Mouse (Mus musculus): Measurements from ENCODE around the gene Coa3.

Gene Coa3

DNA sequence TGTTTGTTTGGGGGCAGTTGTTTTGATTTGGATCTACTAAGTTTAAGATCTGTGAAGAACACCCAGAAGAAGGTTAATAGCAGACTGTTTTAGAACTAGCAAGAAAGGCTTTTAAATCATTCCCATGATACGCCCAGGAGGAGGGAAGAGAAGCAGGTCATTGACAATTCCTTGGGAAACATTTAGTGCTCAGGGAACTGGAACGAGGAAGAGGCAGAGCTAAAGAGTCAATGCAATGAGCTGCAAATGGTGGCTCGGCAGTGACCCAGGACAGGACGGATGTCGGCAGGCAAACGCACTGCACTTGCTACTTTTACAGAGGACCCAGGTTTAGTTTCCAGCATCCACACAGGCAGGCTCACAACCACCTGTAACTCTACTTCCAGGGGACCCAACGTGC lies 1.9 kb upstream of the Coa3 start:
- DNase-seq (ENCODE audit: low spot score) = no peak

DNA sequence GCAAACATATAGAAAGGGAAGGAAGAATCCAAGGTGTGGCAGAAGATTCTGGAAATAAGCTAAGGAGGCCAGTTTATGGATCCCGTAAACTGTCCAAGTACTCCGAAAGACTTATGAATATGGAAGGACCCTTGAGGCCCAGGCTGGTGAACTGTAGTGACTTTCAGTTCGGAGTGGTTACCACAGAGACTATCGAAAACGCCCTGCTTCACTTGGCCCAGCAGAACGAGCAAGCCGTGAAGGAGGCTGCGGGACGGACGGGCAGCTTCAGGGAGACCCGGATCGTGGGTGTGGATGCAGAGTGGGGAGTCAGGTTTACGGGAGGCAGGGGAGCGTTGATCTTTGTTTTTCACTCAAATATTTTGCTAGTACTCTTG lies 267 bp upstream of the Coa3 start:
- no peak for DNase-seq (ENCODE audit: low spot score)

GRCm38 (mm10) chr11:101277381-101278222 lies 1.3 kb downstream of the Coa3 start:
- no peak for DNase-seq (ENCODE audit: low spot score)

- DNase-seq (ENCODE audit: low spot score) = no peak
These were observed 2.4 kb downstream of the Coa3 start for GRCm38 (mm10) chr11:101276319-101277070.

- no peak for DNase-seq (ENCODE audit: low spot score)
These were observed 3.6 kb downstream of the Coa3 start for GRCm38 (mm10) chr11:101275309-101275708.

DNA sequence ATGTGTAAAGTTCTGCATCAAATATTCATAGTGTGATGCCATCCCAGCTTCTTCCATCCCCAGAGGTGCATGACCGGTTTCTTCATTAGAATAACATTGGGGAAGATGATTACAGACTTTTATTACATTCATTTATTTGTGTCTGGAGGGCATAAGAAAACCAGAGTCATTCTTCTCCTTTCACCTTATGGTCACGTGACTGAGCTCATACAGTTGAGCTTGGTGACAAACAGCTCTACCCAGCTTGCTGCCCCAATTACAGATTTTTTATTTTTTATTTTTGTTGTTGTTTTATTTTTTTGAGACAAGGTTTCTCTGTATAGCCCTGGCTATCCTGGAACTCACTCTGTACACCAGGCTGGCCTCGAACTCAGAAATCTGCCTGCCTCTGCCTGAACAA lies 6.5 kb downstream of the Coa3 start:
- no peak for DNase-seq (ENCODE audit: low spot score)

DNA sequence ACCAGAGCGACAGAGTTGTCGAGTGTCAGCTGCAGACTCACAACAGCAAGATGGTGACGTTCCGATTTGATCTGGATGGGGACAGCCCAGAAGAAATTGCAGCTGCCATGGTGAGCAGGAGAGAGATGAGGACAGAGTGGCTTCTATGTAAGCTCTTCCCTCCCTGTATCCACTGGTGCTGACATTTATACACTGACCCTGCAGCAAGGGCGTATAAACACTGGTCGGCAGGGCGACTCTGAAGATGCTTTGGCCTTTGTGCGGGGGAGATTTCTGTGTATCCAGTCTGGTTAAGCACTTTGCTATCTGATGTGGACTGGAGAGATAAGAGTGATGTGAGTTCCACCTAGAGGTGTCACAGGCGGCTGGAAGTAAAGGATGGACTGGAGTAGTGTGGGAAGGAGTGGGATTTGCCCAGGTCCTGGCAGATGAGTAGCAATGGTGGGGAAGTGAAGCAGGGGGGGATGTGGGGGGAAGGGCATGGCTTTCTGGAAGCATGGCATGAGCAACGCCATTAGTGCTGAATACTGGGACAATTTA lies 9.3 kb downstream of the Coa3 start:
- DNase-seq (ENCODE audit: low spot score) = no peak

GRCm38 (mm10) chr11:101265906-101266305 lies 13.0 kb downstream of the Coa3 start:
- no peak for DNase-seq (ENCODE audit: low spot score)

DNA sequence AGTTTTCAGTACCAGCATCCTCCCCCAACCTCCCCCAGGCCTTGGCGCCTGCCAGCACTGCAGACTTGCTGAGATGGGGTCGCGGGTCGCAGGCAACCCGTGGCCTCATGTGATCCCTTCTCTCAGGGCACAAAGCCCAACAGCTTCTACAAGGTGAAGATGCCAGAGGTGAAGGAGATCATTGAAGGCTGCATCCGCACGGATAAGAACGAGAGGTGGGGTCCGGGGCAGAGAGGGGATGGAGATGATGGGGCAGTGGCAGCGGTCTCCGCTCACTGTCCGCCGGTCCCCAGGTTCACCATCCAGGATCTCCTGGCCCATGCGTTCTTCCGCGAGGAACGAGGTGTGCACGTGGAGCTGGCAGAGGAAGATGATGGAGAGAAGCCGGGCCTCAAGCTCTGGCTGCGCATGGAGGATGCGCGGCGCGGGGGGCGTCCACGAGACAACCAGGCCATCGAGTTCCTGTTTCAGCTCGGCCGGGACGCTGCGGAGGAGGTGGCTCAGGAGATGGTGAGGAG lies 13.9 kb downstream of the Coa3 start:
- no peak for DNase-seq (ENCODE audit: low spot score)

- no peak for DNase-seq (ENCODE audit: low spot score)
These were observed 15.0 kb downstream of the Coa3 start for GRCm38 (mm10) chr11:101263989-101264280.

DNA sequence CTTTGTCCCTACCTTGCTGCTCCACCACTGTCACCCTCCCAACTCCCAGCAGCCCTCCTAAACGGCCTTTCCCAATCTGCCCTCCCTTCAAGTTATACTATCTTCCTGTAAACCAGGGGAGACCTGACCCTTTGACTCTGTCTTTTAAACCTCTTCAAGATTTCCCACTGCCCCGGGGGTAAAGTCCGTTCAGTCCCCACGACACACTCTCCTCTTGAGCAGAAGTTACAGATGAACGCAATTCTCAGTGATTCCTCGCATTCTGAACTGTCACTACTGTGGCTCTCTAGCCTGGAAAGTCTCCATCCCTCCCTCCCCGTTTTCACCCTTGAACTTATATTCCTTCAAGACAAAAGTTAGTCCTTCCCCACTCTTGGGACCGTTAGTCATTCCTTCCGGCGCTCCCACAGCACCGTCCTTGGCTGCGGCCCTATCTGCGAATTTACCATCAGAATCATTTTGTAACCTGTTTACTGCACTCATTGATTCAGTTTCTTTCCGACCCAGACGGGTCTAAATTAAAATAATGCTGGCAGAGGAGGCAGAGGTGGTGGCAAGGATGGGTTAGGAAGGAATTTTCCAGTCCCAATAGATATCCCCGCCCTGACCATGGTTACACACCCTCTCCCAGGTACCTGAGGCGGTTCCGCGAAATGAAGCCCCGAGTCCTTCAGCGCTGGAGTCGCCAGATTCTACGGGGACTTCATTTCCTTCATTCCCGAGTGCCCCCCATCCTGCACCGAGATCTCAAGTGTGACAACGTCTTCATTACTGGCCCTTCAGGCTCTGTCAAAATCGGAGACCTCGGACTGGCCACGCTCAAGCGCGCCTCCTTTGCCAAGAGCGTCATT lies 15.6 kb downstream of the Coa3 start:
- DNase-seq (ENCODE audit: low spot score) = no peak

- DNase-seq (ENCODE audit: low spot score) = no peak
These were observed 16.5 kb downstream of the Coa3 start for GRCm38 (mm10) chr11:101262272-101262967.

DNA sequence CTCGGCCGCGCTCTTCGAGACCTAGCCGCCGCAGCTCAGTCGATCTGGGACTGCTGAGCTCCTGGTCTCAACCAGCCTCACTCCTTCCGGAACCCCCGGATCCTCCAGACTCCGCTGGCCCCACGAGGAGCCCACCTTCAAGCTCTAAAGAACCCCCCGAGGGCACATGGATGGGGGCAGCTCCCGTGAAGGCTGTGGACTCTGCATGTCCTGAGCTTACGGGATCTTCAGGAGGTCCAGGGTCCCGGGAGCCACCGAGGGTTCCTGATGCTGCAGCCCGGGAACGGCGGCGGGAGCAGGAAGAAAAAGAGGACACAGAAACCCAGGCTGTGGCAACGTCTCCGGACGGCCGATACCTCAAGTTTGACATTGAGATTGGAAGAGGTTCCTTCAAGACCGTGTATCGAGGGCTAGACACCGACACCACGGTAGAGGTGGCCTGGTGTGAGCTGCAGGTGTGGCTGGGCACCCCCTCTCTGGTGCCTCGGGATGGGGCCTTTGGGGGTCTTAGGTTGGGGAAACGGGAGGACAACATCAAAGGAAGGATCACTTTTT lies 18.0 kb downstream of the Coa3 start:
- DNase-seq (ENCODE audit: low spot score) = no peak

DNA sequence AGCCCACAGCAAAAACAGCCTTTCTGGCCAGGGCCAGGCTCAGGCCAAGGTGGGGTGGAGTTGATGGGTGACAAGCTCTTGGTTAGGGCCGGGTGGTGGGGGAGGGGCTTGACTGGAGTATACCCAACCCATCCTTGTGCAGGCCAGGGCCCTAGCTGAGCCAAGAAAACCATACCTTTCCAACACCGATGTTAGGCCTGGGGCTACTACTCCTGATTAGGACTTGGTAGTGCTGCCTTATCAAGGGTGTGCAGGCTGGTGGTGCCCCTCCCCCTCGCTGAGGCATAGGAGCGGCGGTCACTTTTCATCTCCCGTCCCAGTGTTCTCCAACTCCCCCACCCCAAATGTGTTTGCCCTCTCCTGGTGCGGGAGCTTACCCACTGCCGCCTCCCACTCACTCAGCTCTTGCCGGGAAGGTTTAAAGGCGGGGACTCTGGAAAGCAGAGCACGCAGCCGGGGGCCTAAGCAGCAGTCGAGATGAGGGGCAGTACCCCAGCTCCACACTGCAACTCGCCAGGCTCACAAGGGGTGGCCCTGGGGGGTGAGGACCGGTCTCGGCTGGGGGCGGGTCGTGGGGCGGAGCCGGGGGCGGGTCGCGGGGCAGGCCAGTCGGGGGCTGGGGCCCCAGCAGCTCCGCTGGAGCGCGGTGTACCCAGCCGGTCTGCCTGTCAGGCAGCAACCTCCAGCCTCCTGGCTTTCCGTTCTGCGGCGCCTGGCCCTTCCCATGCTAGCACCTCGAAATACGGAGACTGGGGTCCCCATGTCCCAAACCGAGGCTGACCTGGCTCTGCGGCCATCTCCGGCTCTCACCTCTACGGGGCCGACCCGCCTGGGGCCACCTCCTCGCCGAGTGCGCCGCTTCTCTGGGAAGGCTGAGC lies 18.7 kb downstream of the Coa3 start, which contains the start of gene Wnk4:
Gene Wnk4 (plus strand): TSS at position 620 of the 878 bp plus-strand sequence.
- DNase-seq (ENCODE audit: low spot score) = peak; percentile 29

- DNase-seq (ENCODE audit: low spot score) = no peak
These were observed 19.6 kb downstream of the Coa3 start for GRCm38 (mm10) chr11:101259261-101259712.

DNA sequence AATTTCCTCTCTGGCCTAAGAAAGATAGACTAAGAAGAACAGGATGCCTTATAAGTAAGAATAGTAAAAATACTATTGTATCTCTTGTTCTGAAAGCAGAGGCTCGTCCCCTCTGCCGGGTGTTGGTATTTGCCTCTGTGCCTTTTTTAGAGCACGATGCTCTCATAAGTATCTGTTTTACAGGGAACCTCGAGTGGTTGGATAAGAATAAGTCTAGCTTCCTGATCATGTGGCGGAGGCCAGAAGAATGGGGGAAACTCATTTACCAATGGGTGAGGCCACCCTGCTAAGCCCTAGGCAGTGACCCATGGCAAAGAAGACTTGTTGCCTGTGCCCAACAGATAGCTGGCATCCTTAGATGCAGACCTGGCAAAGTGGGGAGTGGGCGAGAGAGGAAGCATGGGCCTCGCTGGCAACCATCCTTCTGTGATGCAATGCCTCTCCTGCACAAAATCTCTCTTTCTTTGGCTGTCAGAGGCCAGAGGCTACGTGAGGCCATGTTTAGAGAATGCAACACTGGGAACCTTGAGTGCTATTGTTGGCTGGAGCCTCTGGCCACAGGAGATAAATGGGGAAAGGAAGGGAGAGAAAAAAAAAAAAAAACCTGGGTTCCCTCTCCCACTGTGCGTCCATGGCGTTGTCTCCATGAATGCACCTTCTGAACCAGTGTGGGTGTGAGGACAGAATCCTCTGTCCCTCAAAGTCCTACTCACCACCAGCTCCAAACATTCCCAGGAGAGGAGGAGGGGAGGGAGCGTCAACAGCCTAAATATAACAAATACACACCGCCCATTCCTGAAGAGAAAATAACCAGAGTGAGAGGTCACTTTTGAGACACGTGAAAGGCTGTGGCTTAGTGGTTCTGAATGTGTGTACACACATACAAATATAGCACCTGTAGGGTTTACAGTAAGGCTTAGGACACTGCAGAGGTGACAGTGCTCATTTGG lies 22.8 kb downstream of the Coa3 start:
- DNase-seq (ENCODE audit: low spot score) = no peak

- peak; percentile 83 for DNase-seq (ENCODE audit: low spot score)
These were observed 25.1 kb downstream of the Coa3 start, which contains the start of gene Vps25 for GRCm38 (mm10) chr11:101253613-101254389. Vps25 (plus strand) TSS chr11:101253707.

DNA sequence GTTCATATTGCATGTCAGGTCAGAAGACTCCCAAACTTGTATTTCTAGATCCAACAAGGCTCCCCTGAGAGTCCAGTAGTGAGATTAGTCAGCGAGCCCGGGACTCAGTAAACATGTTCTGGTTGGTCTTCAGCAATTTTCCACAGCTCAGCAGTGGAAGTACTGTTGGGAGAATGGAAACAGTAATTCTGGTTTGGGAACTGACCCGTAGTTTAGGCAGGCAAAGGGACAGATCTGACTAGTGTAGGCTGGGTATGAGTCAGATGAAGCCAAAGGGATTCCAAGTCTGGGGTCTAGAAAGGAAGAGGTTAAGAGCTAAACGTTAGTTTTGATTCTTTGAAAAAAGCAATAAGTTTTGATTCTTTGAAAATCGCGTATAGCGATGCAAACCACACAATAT lies 26.0 kb downstream of the Coa3 start:
- DNase-seq (ENCODE audit: low spot score) = no peak
